Mouse (Mus musculus) kidney, adult 8-10 months (tissue): ENCODE results near the gene Rorb.

Experiments
- DNase-seq, 2 experiments: peaks; one replicate each; pipeline ENCODE4 v3.0.0; 2022

Gene Rorb

DNA sequence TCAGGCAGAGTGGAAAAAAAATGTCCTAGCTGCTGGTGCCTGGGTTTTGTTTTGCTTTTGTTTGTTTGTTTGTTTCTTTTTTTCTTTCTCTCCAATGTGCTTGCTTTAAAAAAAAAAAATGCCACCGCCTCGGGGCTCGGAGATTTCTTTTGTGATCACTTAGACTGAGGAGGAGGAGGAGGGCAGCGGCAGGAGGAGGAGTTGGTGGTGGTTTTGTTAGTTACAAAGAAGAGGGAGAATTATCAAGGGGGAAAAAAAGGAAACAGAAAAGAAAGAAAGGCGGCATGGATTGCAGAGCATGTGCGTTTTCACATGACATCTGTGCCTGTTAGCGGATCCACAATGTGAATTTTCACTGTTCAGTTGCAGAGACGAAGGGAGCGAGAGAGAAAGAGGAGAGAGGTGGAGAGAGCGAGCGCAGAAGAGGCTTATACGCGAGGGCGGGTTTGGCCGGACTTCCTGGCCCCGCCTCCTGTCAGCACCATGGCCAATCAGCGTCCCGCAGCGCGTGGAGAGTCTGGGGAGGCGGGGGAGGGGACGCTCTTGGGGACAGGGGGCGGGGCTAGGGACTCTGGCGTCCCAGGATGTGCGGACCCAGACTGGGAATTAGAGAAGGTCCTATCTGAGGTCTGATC, at the start of gene Rorb:
Gene Rorb (minus strand): TSS at position 404 of the 635 bp plus-strand sequence.
- peak; percentile 54 to 68 for DNase-seq

DNA sequence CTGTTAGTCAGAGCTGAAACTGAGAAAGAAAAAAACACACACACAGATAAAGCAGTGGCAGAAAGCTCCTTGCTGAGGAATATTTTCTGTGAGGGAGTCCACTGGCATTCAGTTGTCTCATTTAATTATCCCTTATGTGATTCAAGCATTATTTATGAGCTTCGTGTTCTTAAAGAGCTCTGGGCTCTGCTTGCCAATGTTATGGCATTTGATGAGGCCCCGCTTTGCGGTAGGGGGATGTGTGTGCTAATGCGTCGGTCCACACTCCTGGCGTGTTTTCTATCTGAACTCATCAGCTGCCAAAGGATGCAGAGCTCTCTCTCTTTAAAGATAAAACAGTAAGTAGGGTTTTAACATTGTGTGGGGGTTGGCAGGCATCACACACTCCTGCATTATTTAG, 37.9 kb upstream of the Rorb start:
- DNase-seq = no peak

DNA sequence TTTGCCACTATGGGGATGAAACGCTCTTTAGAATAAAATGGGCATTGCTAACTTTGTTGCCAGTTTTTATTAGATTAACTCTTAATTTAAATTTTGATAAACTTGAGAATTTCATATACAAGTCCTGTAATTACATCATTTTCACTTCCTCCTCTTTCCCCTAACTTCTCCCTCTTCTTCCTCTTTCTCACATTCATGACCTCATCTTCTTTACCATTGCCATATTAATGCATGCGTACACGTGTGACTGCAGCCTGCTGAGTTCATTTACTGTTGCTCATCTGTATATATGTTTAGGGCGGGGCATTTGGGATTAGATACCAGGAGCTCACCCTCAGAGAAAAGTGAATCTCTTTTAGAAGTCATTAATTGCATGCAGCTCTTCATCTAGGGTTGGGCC, 33.5 kb upstream of the Rorb start:
- no peak for DNase-seq

DNA sequence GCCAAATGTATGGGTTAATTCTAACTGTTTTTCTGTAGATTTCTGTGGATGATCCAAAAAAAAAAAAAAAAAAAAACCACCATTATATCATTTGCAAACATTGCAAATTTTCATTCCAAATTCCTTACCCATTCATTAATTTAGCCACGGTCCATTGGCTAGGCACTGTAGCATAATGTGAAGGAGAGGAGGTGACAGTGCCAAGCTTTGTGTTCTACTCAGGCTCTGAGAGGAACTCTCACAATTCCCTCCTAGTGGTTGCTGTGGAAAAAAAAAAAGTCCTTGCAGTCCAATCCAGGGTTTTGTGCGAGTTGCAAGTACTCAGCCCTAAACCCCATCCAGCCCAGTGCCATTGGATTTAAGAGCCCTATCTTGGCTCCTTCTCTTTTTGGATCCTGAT, 25.9 kb upstream of the Rorb start:
- no peak for DNase-seq

DNA sequence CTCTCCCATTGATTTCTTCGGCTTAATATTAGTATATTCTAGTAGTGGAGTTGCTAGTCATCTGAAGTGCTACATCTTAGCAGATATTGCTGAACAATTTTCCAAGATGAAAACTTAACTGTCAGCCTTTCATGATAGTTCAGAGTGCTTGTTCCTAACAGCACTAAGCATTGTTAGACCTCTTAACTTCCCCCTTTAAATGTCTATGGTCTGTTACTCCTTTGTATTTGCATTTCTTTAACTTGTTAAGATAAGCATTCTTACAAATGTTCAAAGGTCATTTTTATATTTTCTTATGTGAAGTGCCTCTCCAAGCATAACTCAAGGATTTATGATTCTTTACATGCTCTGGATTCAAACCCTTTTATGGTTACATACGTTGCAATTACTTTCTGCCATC, 24.8 kb upstream of the Rorb start:
- DNase-seq = no peak

DNA sequence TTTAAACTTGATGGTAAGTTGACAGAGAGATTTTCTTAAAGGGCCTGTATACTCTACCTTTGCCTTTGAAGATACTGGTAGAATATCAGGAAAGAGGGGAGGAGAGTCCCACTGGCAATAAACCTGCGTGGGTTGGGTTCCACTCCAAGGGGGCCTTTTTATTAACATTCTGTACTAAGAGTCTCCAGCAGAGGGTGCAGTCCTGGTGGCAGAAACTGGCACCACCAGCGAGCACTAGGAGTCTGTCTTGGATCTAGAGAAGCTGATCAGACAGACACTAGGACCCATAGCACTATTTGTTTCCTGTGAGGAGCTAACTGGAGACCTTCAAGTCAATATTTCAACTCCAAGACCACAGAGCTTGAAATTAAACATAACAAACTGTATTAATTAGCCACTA, 11.3 kb upstream of the Rorb start:
- no peak for DNase-seq

DNA sequence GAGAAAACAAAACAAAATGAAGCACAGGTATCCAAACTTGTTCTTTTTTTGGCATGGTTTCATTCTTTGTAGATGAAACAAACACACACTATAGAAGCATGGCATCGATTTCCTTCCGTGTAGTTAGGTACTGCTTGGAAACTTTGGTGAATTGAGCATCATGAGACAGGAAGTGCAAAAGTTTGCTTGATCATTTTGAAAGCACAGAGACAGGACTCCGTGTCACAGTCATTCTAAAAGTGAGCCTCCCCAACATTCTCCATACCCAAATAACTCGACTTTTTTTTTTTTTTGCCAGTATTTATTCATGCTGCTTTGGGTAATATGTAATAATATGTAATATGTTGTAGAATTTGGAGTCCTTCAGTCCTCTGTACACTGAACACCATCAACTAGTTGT, 1.2 kb upstream of the Rorb start:
- no peak for DNase-seq

DNA sequence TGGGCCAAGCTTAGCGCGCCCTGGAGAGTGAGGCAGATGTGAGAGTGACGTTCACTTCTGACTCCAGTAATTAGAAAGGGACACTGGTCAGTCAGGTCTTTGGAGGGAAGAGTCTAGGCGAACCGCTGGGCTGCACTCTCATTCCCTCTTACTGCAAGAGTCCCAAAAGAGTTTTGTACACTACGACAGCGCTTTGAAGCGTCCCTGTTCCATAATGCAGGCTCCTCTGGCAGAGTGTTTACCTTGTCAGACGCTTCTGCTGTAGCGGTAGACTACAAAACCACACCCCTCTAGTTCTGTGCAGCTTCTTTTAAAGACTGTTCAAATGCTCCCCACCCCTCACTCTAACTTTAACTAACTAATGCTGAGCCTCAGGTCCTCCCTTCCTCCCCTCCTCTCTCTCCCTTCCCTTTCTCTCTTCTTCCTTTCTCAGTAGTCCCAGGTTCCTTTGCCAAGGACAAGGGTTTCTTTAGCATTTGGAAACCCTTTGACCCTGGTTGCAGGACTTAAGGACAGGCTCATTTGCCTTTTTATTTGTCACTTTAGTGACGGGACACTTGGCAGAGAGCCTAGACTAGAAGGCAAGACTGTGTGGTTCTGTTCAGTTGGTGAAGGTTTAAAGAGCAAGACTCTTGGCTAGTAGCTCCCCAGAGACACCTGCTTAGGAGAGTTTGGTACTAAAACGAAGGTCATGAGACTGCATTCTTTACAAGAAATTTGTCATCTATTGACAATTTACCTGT, 603 bp upstream of the Rorb start:
- peak in 1 of 2 experiments; percentile 50 for DNase-seq

- peak; percentile 1 to 9 for DNase-seq
Observed at GRCm38 (mm10) chr19:19110011-19110768, 806 bp downstream of the Rorb start.

DNA sequence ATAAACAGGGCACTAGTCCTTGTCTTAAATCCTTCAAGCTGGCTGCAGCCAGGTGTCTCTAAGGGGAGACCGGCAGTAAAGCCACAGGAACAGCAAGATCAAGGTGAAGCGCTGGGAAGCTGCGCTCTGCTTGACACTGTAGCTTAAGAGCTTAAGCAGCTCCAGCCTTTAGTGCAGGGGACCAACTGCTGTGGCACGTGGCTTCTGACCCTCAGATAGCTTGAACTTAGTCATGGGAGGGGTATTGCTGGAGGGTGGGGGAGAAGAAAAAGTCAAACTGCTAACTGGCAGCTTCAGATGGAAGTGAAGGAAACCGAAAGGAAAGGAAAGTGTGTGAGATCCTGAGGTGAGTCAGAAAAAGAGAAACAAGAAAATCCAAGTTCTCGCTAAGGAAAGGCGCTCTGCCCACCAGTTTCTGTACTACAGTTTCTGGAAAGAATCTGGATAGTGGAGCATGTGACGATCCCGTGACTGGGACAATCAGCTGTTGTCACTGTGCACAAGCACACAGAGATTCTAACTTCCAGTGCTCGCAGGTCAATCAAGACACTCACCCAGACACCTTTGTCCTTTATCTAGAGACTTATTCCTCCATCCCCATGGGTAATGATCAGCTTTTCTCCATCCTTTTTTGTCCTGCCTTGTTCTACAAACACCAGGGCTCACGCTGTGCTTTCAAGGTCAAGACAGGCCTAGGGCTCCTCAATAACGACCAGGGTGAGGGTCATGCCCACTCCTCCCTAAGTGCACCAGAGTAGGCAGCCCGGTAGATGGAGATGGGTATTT, 2.2 kb downstream of the Rorb start:
- no peak for DNase-seq

- DNase-seq = no peak
Observed at GRCm38 (mm10) chr19:19104581-19104980, 6.4 kb downstream of the Rorb start.

- no peak for DNase-seq
Observed at GRCm38 (mm10) chr19:19097149-19097548, 13.8 kb downstream of the Rorb start.

DNA sequence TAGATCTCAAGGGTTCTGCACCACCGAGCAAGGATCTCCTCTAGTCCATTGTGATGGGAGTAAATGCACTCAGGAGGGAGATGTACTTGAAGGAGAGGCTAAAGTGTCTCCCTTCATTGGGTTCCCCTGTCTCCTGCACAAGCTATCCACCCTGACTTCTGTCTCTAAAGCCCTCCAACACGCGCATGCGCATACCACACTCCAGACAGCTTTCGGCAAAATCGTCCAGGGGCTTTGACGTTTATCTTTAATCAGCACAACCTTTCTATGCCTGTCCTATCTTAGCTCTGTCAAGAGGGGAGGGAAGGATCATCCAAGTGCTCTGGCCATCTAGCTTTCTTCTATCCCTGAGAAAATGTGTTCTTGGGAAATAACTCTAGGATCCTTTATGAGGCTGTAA, 21.6 kb downstream of the Rorb start:
- no peak for DNase-seq

DNA sequence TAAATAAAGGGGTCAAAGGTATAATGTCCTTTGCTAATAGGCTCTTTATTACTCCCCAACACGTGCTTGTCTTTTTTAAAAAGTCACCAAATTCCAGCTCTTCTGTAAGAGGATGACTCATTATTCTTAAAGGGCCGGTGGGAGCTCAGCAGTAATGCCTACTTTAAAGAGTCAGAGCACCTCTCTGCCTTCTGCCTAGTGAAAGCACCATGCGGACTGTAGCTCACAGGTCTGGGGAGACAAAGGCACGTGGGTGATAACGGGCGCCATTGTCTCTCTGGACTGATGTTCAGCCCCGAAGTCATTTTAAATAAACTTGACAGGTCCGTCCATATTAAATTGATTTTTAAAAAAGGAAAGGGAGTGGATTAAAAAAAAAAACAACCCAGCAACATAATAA, 33.1 kb downstream of the Rorb start:
- DNase-seq = no peak

DNA sequence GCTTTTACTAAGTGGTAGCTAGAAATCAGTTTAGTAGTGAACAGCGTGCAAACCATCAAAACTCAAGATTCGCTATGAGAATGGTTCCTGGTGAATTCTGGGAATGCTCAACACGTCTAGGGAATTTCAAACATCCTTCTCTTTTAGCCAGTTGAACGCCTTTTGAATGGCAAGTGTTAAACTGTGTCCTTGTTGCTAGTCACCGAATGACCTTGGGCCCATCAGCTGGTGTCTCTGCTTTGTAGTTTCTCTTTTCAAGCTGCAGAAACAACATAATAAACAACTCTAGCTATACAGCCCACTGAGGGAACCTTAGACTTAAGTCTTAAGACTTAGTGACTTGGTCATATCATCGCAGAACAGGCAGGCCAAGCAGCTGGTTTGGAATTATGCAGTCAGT, 36.2 kb downstream of the Rorb start:
- no peak for DNase-seq

- no peak for DNase-seq
Observed at GRCm38 (mm10) chr19:19058710-19059398, 52.1 kb downstream of the Rorb start.

DNA sequence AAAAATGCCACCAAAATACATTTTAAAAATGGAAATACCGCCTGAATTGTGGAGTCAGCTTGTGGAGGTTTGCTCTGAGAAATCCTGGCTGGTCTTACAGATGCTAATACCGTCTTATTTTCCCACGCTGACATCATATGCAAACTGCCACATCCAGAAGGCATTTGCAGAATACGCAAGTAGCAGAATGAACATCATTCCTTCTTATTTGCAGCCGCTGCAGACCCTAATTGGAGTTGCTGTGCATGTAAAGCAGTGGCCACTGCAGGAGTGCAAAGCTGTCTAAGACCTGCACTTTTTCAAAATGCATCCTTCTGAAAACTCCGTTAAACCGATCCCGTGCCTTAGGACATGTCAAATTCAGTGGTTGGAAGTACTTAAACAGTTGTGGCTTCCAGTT, 52.8 kb downstream of the Rorb start:
- DNase-seq = no peak

GRCm38 (mm10) chr19:19043138-19043537, 67.9 kb downstream of the Rorb start:
- DNase-seq = no peak

DNA sequence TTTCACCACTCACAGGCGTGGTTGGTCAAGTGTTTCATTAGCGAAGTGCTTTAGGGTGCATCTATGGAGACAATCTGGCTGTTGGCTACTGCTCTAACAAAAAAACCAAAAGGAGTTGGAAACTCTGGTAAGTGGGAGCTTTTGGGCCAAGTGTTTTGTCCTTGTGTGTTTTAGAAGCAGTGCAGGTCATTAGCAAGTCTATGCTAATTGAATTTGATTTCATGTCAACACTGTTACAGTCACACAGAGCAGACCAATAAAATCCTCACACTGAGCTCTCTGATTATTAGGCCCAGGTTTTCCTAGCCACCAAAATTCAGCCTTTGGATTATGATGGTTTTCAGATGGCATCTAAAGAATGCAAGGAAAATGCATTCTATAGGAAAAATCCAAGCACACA, 70.2 kb downstream of the Rorb start:
- DNase-seq = no peak

- DNase-seq = no peak
Observed at GRCm38 (mm10) chr19:19034482-19035315, 76.3 kb downstream of the Rorb start.

GRCm38 (mm10) chr19:19033974-19034373, 77.0 kb downstream of the Rorb start:
- DNase-seq = no peak

GRCm38 (mm10) chr19:19005144-19005543, 105.9 kb downstream of the Rorb start:
- no peak for DNase-seq
